Comparison of ENCODE assay signal across 8 mouse cellular contexts in genomic region chr2:121509584-121509983, GRCm38 (mm10). TPM values are rescaled to one million over a fixed set of nuclear protein-coding genes. Genes with fewer than 3 reads are reported as not detected.
DNase-seq lines count a peak whose midpoint lies in the region; ATAC-seq and TF ChIP-seq lines count a peak whose summit lies in the region.

No protein-coding gene starts in this region.

- peak overlapping the region; percentile 49 for H3K4me2 ChIP-seq in forebrain, postnatal 0 days (ENCODE audit: low read depth)
- peak overlapping the region; percentile 55 for H3K4me2 ChIP-seq in lung, embryonic 16.5 days (ENCODE audit: low read depth, low read length)

- H3K27me3 ChIP-seq in forebrain, postnatal 0 days (ENCODE audit: insufficient read depth, low read length): no peaks in the 10 kb centered on the region
- H3K27me3 ChIP-seq in lung, embryonic 16.5 days (ENCODE audit: control insufficient read depth, insufficient read depth, low read depth, low read length): no peaks in the 10 kb centered on the region

- peak overlapping the region; percentile 51 for H3K27ac ChIP-seq in ES-E14 (ENCODE audit: insufficient read depth, low read depth, low read length, poor library complexity, severe bottlenecking)
- no peak overlapping the region for H3K27ac ChIP-seq in forebrain, postnatal 0 days (ENCODE audit: low read depth, low read length)
- H3K27ac ChIP-seq in lung, embryonic 16.5 days (ENCODE audit: low read length): no peak overlapping the region

- peak; percentile 57 for ATAC-seq in forebrain, postnatal 0 days
- ATAC-seq in lung, embryonic 16.5 days (ENCODE audit: low read depth): peak; percentile 63

- H3K9ac ChIP-seq in ES-E14 (ENCODE audit: insufficient read depth, low read depth, low read length, poor library complexity, severe bottlenecking): peak overlapping the region; percentile 69; the same call in 1 of the 2 replicates
- peak overlapping the region; percentile 52 for H3K9ac ChIP-seq in forebrain, postnatal 0 days
- H3K9ac ChIP-seq in lung, embryonic 16.5 days (ENCODE audit: low read length): peak overlapping the region; percentile 46

- H3K4me3 ChIP-seq in ES-E14 (ENCODE audit: insufficient read depth in 1 of 2, low read depth in 1 of 2, low read length in 2 of 2, poor library complexity in 1 of 2, severe bottlenecking in 1 of 2): peak overlapping the region; percentile 52 to 79
- peak overlapping the region; percentile 41 for H3K4me3 ChIP-seq in forebrain, postnatal 0 days (ENCODE audit: low read depth, low read length)
- peak overlapping the region; percentile 43 for H3K4me3 ChIP-seq in lung, embryonic 16.5 days (ENCODE audit: low read length)

- H3K9me3 ChIP-seq in ES-E14 (ENCODE audit: control insufficient read depth, insufficient read depth, low read depth, low read length): no peaks in the 10 kb centered on the region
- no peaks in the 10 kb centered on the region for H3K9me3 ChIP-seq in forebrain, postnatal 0 days (ENCODE audit: low read length)
- H3K9me3 ChIP-seq in lung, embryonic 16.5 days (ENCODE audit: control insufficient read depth, low read length): no peaks in the 10 kb centered on the region

- peaks cover 2 to 6% of the 10 kb centered on the region in 2 experiments; a peak in 1 of 4 replicates for H3K4me1 ChIP-seq in ES-E14 (ENCODE audit: control insufficient read depth in 2 of 2, insufficient read depth in 2 of 2, low read length in 2 of 2, poor library complexity in 1 of 2)
- no peaks in the 10 kb centered on the region; the same call in 1 of the 2 replicates for H3K4me1 ChIP-seq in forebrain, postnatal 0 days (ENCODE audit: insufficient read depth)
- H3K4me1 ChIP-seq in lung, embryonic 16.5 days (replicated peaks; ENCODE audit: control insufficient read depth, insufficient read depth, low read length): peaks cover 3% of the 10 kb centered on the region

- no peak for TF ChIP-seq CTCF in forebrain, postnatal 0 days (IDR thresholded peaks at IDR 0.05; ENCODE audit: low read depth)

- DNase-seq in ES-E14 (ENCODE audit: low read depth, low spot score): peak; percentile 71
- peak; percentile 28 to 47 for DNase-seq in cerebellum, adult 18-20 months
- peak; percentile 56 for DNase-seq in forebrain, postnatal 0 days
- peak; percentile 70 for DNase-seq in heart, postnatal 4 days
- peak; percentile 49 for DNase-seq in layer of hippocampus, adult 9-11 months
- DNase-seq in ovary, postnatal 10 days (ENCODE audit: low spot score): peak; percentile 14
- peak; percentile 52 for DNase-seq in thymus, postnatal 0 days (ENCODE audit: low spot score)

- WGBS in forebrain, postnatal 0 days: 21% methylated on average over 16 of the region's 16 CpGs
- 27% methylated on average over 16 of the region's 16 CpGs for WGBS in lung, embryonic 16.5 days

- peaks cover 10% of the 10 kb centered on the region for H3K36me3 ChIP-seq in ES-E14 (ENCODE audit: control insufficient read depth, insufficient read depth, low read length, poor library complexity, severe bottlenecking)
- H3K36me3 ChIP-seq in forebrain, postnatal 0 days (ENCODE audit: insufficient read depth): no peaks in the 10 kb centered on the region
- H3K36me3 ChIP-seq in lung, embryonic 16.5 days (ENCODE audit: control insufficient read depth, insufficient read depth, low read length): peaks cover 5% of the 10 kb centered on the region; the same call in 1 of the 2 replicates

- in situ Hi-C loops in ES-E14 (cut with MboI; ENCODE audit: low sequenced_read_pairs in 2 of 2, unreplicated experiment in 2 of 2): no loop called here

TF ChIP-seq in ES-E14, 5 proteins besides CTCF, POLR2A, EP300 and RAD21:
- no peak for TF ChIP-seq ZC3H11A (IDR thresholded peaks at IDR 0.05; ENCODE audit: borderline replicate concordance, low read depth, low read length)
- no peak for TF ChIP-seq ZNF384 (IDR thresholded peaks at IDR 0.05; ENCODE audit: low read depth, low read length)
- TF ChIP-seq CHD2 (IDR thresholded peaks at IDR 0.05; ENCODE audit: low read depth, low read length): no peak
- TF ChIP-seq HCFC1 (IDR thresholded peaks at IDR 0.05; ENCODE audit: borderline replicate concordance, insufficient read depth, low read length): no peak
- TF ChIP-seq MAFK (IDR thresholded peaks at IDR 0.05; ENCODE audit: insufficient read depth, low read depth, low read length): no peak

RNA-seq across cellular contexts. Expression of gene Wdr76, which starts 3.1 kb away (rescaled TPM):
- 19.9 and 21.5 TPM in 2 replicates for total RNA-seq in ES-E14 (2012; rRNA removed)
- 4.7 and 5.1 TPM in 2 replicates for total RNA-seq in forebrain, postnatal 0 days (2014; rRNA removed)
- 0.88 and 1.5 TPM in 2 replicates for polyA plus RNA-seq in forebrain, postnatal 0 days (2015; fragmentation: Nextera tagmentation; extraction: Ambion mirVana)
- total RNA-seq in heart, postnatal 4 days (2021): 10 to 100 TPM; 11.1 to 12.9 TPM
- 9.1 and 9.8 TPM in 2 replicates for polyA plus RNA-seq in lung, embryonic 16.5 days (2015; fragmentation: Nextera tagmentation; extraction: Ambion mirVana)
- 21.5 and 23.5 TPM in 2 replicates for polyA plus RNA-seq in thymus, postnatal 0 days (2015; fragmentation: Nextera tagmentation; extraction: Ambion mirVana)

RNA-seq across cellular contexts. Expression of gene Mfap1a, which starts 3.1 kb away (rescaled TPM):
- 20.6 and 27.8 TPM in 2 replicates for total RNA-seq in ES-E14 (2012; rRNA removed)
- 16.1 and 25.7 TPM in 2 replicates for total RNA-seq in forebrain, postnatal 0 days (2014; rRNA removed)
- 12.8 and 20.4 TPM in 2 replicates for polyA plus RNA-seq in forebrain, postnatal 0 days (2015; fragmentation: Nextera tagmentation; extraction: Ambion mirVana)
- total RNA-seq in heart, postnatal 4 days (2021): 10 to 100 TPM; 25.2 to 27.4 TPM
- polyA plus RNA-seq in lung, embryonic 16.5 days (2015; fragmentation: Nextera tagmentation; extraction: Ambion mirVana): 29.4 and 30.6 TPM in 2 replicates
- 30.6 and 34.0 TPM in 2 replicates for polyA plus RNA-seq in thymus, postnatal 0 days (2015; fragmentation: Nextera tagmentation; extraction: Ambion mirVana)

RNA-seq across cellular contexts. Expression of gene Mfap1b, which starts 35.7 kb away (rescaled TPM):
- 15.8 and 23.2 TPM in 2 replicates for total RNA-seq in ES-E14 (2012; rRNA removed)
- 34.5 and 36.4 TPM in 2 replicates for total RNA-seq in forebrain, postnatal 0 days (2014; rRNA removed)
- 44.6 and 58.4 TPM in 2 replicates for polyA plus RNA-seq in forebrain, postnatal 0 days (2015; fragmentation: Nextera tagmentation; extraction: Ambion mirVana)
- 10 to 100 TPM; 21.6 to 24.5 TPM for total RNA-seq in heart, postnatal 4 days (2021)
- polyA plus RNA-seq in lung, embryonic 16.5 days (2015; fragmentation: Nextera tagmentation; extraction: Ambion mirVana): 52.5 and 54.2 TPM in 2 replicates
- 55.0 and 56.2 TPM in 2 replicates for polyA plus RNA-seq in thymus, postnatal 0 days (2015; fragmentation: Nextera tagmentation; extraction: Ambion mirVana)

RNA-seq across cellular contexts. Expression of gene Serinc4, which starts 53.0 kb away (rescaled TPM):
- total RNA-seq in ES-E14 (2012; rRNA removed): 0.90 and 1.5 TPM in 2 replicates
- total RNA-seq in forebrain, postnatal 0 days (2014; rRNA removed): 3.1 and 6.2 TPM in 2 replicates
- polyA plus RNA-seq in forebrain, postnatal 0 days (2015; fragmentation: Nextera tagmentation; extraction: Ambion mirVana): 1.2 and 1.8 TPM in 2 replicates
- total RNA-seq in heart, postnatal 4 days (2021): under 1 TPM; 0.16 to 0.19 TPM
- 0.11 and 1.1 TPM in 2 replicates for polyA plus RNA-seq in lung, embryonic 16.5 days (2015; fragmentation: Nextera tagmentation; extraction: Ambion mirVana)
- 0.14 and 0.27 TPM in 2 replicates for polyA plus RNA-seq in thymus, postnatal 0 days (2015; fragmentation: Nextera tagmentation; extraction: Ambion mirVana)

RNA-seq across cellular contexts. Expression of gene Hypk, which starts 56.5 kb away (rescaled TPM):
- total RNA-seq in ES-E14 (2012; rRNA removed): 21.5 and 22.0 TPM in 2 replicates
- total RNA-seq in forebrain, postnatal 0 days (2014; rRNA removed): 16.8 and 22.0 TPM in 2 replicates
- polyA plus RNA-seq in forebrain, postnatal 0 days (2015; fragmentation: Nextera tagmentation; extraction: Ambion mirVana): 114 and 121 TPM in 2 replicates
- 10 to 100 TPM; 23.4 to 26.1 TPM for total RNA-seq in heart, postnatal 4 days (2021)
- 96.5 and 104 TPM in 2 replicates for polyA plus RNA-seq in lung, embryonic 16.5 days (2015; fragmentation: Nextera tagmentation; extraction: Ambion mirVana)
- polyA plus RNA-seq in thymus, postnatal 0 days (2015; fragmentation: Nextera tagmentation; extraction: Ambion mirVana): 111 and 114 TPM in 2 replicates

Comparison
In these comparisons a context has a peak if more than half of its experiments do, and no peak if none do; other contexts are left out.
1. DNase-seq: peak in every context shown above with its lines; median percentile 71 in ES-E14; 70 in heart, postnatal 4 days; 56 in forebrain, postnatal 0 days; 52 in thymus, postnatal 0 days; 49 in layer of hippocampus, adult 9-11 months; 38 in cerebellum, adult 18-20 months; 14 in ovary, postnatal 10 days.